Mouse (Mus musculus): Measurements from ENCODE around the gene Tut7. TPM values are rescaled to one million over a fixed set of nuclear protein-coding genes. Genes with fewer than 3 reads are reported as not detected.
"Not testable (repeated sequence)": the region's sequence is repeated elsewhere in the genome, so short reads cannot be mapped to it uniquely, and the experiment has no call there.

Gene Tut7
- polyA plus RNA-seq, 1 experiment from 2014 or later = 52.9 TPM

GRCm38 (mm10) chr13:59850373-59850772 lies 27.4 kb upstream of the Tut7 start:
- Histone ChIP-seq H3K36me3 (ENCODE audit: control insufficient read depth, insufficient read depth, low read length) (no peaks in the 10 kb centered on the region), H3K4me3 (replicated peaks; ENCODE audit: low read length) (no peak overlapping the region), H3K4me1 (ENCODE audit: control insufficient read depth, insufficient read depth, low read length) (0 out of 2 replicates have a peak, but pooled peaks cover 2% of the 10 kb centered on the region), H3K4me2 (ENCODE audit: low read depth, low read length) (no peak overlapping the region), H3K27ac (ENCODE audit: low read length) (no peak overlapping the region), H3K27me3 (ENCODE audit: control insufficient read depth, insufficient read depth, low read length) (no peaks in the 10 kb centered on the region), H3K9me3 (replicated peaks; ENCODE audit: control insufficient read depth, low read length) (no peaks in the 10 kb centered on the region), H3K9ac (ENCODE audit: low read length) (no peak overlapping the region)
- no peak for ATAC-seq (ENCODE audit: insufficient read depth, low FRiP score)
- WGBS = 47% methylated on average over 10 of the region's 10 CpGs

- WGBS = 91% methylated on average over 5 of the region's 5 CpGs
- ATAC-seq (ENCODE audit: insufficient read depth, low FRiP score) = no peak
Measured at GRCm38 (mm10) chr13:59844661-59845060, 21.7 kb upstream of the Tut7 start.

GRCm38 (mm10) chr13:59843976-59844375 lies 21.0 kb upstream of the Tut7 start:
- H3K9me3 ChIP-seq (replicated peaks; ENCODE audit: control insufficient read depth, low read length) = no peaks in the 10 kb centered on the region
- no peaks in the 10 kb centered on the region for H3K36me3 ChIP-seq (ENCODE audit: control insufficient read depth, insufficient read depth, low read length)
- no peak for ATAC-seq (ENCODE audit: insufficient read depth, low FRiP score)
- no peaks in the 10 kb centered on the region for H3K27me3 ChIP-seq (ENCODE audit: control insufficient read depth, insufficient read depth, low read length)
- no peak overlapping the region for H3K4me2 ChIP-seq (ENCODE audit: low read depth, low read length)
- H3K9ac ChIP-seq (ENCODE audit: low read length) = no peak overlapping the region
- H3K4me3 ChIP-seq (replicated peaks; ENCODE audit: low read length) = no peak overlapping the region
- H3K4me1 ChIP-seq (ENCODE audit: control insufficient read depth, insufficient read depth, low read length) = no peaks in the 10 kb centered on the region
- no peak overlapping the region for H3K27ac ChIP-seq (ENCODE audit: low read length)
- 90% methylated on average over 5 of the region's 5 CpGs for WGBS

More at GRCm38 (mm10) chr13:59844661-59845060, 21.7 kb upstream of the Tut7 start:
- Histone ChIP-seq H3K4me1 (ENCODE audit: control insufficient read depth, insufficient read depth, low read length) (no peaks in the 10 kb centered on the region), H3K4me3 (replicated peaks; ENCODE audit: low read length) (no peak overlapping the region), H3K9me3 (replicated peaks; ENCODE audit: control insufficient read depth, low read length) (no peaks in the 10 kb centered on the region), H3K36me3 (ENCODE audit: control insufficient read depth, insufficient read depth, low read length) (no peaks in the 10 kb centered on the region), H3K4me2 (ENCODE audit: low read depth, low read length) (no peak overlapping the region), H3K27ac (ENCODE audit: low read length) (no peak overlapping the region), H3K27me3 (ENCODE audit: control insufficient read depth, insufficient read depth, low read length) (no peaks in the 10 kb centered on the region), H3K9ac (ENCODE audit: low read length) (no peak overlapping the region)

- Histone ChIP-seq H3K4me2 (ENCODE audit: low read depth, low read length) (peak overlapping the region; percentile 30; the same call in 1 of the 2 replicates), H3K4me1 (ENCODE audit: control insufficient read depth, insufficient read depth, low read length) (no peaks in the 10 kb centered on the region), H3K36me3 (ENCODE audit: control insufficient read depth, insufficient read depth, low read length) (no peaks in the 10 kb centered on the region), H3K27me3 (ENCODE audit: control insufficient read depth, insufficient read depth, low read length) (no peaks in the 10 kb centered on the region), H3K4me3 (replicated peaks; ENCODE audit: low read length) (no peak overlapping the region), H3K9me3 (replicated peaks; ENCODE audit: control insufficient read depth, low read length) (no peaks in the 10 kb centered on the region), H3K9ac (ENCODE audit: low read length) (no peak overlapping the region), H3K27ac (ENCODE audit: low read length) (no peak overlapping the region)
- WGBS = 32% methylated on average over 16 of the region's 16 CpGs
- no peak; the same call in 1 of the 2 replicates for ATAC-seq (ENCODE audit: insufficient read depth, low FRiP score)
Measured at GRCm38 (mm10) chr13:59842226-59843210, 19.6 kb upstream of the Tut7 start.

GRCm38 (mm10) chr13:59841761-59842160 lies 18.8 kb upstream of the Tut7 start:
- H3K4me3 ChIP-seq (replicated peaks; ENCODE audit: low read length); ATAC-seq (ENCODE audit: insufficient read depth, low FRiP score); H3K36me3 ChIP-seq (ENCODE audit: control insufficient read depth, insufficient read depth, low read length); H3K27me3 ChIP-seq (ENCODE audit: control insufficient read depth, insufficient read depth, low read length); H3K4me2 ChIP-seq (ENCODE audit: low read depth, low read length); H3K4me1 ChIP-seq (ENCODE audit: control insufficient read depth, insufficient read depth, low read length); H3K9me3 ChIP-seq (replicated peaks; ENCODE audit: control insufficient read depth, low read length); H3K9ac ChIP-seq (ENCODE audit: low read length); H3K27ac ChIP-seq (ENCODE audit: low read length): not testable (repeated sequence)
- 90% methylated on average over 12 of the region's 14 CpGs for WGBS

GRCm38 (mm10) chr13:59840429-59841169 lies 17.7 kb upstream of the Tut7 start:
- Histone ChIP-seq H3K4me1 (ENCODE audit: control insufficient read depth, insufficient read depth, low read length) (peaks cover 8% of the 10 kb centered on the region; the same call in 1 of the 2 replicates), H3K27ac (ENCODE audit: low read length) (no peak overlapping the region), H3K4me3 (replicated peaks; ENCODE audit: low read length) (no peak overlapping the region), H3K4me2 (ENCODE audit: low read depth, low read length) (no peak overlapping the region), H3K36me3 (ENCODE audit: control insufficient read depth, insufficient read depth, low read length) (no peaks in the 10 kb centered on the region), H3K9ac (ENCODE audit: low read length) (no peak overlapping the region), H3K9me3 (replicated peaks; ENCODE audit: control insufficient read depth, low read length) (no peaks in the 10 kb centered on the region), H3K27me3 (ENCODE audit: control insufficient read depth, insufficient read depth, low read length) (no peaks in the 10 kb centered on the region)
- 0 out of 2 replicates have a peak, but pooled peaks have one; percentile 48 for ATAC-seq (ENCODE audit: insufficient read depth, low FRiP score)
- WGBS = 74% methylated on average over 11 of the region's 11 CpGs

DNA sequence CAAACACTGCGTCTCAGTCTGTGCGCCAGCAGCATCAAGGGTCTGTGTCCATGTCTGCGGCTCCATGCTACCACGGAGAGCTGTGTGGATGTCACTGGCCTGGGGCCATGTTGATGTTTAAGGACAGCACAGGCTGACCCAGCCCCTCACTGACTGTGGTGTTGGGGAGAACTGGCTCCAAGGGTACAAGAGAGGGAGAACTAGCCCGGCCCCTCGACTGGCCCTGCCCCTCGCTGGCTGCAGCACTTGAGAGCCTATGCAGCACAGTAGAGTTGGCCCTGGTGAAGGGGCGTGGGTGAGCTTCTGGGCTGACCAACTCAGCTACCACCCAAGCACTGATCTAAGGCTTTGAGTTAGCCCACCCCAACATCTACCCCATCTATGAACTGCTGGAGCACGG lies 16.4 kb upstream of the Tut7 start:
- Histone ChIP-seq H3K27ac (ENCODE audit: low read length) (no peak overlapping the region), H3K27me3 (ENCODE audit: control insufficient read depth, insufficient read depth, low read length) (no peaks in the 10 kb centered on the region), H3K4me2 (ENCODE audit: low read depth, low read length) (no peak overlapping the region), H3K4me1 (ENCODE audit: control insufficient read depth, insufficient read depth, low read length) (peaks cover 15% of the 10 kb centered on the region), H3K9me3 (replicated peaks; ENCODE audit: control insufficient read depth, low read length) (no peaks in the 10 kb centered on the region), H3K36me3 (ENCODE audit: control insufficient read depth, insufficient read depth, low read length) (no peaks in the 10 kb centered on the region), H3K9ac (ENCODE audit: low read length) (no peak overlapping the region), H3K4me3 (replicated peaks; ENCODE audit: low read length) (no peak overlapping the region)
- WGBS = 85% methylated on average over 9 of the region's 9 CpGs
- ATAC-seq (ENCODE audit: insufficient read depth, low FRiP score) = no peak

GRCm38 (mm10) chr13:59838464-59838863 lies 15.5 kb upstream of the Tut7 start:
- Histone ChIP-seq H3K9me3 (replicated peaks; ENCODE audit: control insufficient read depth, low read length) (no peaks in the 10 kb centered on the region), H3K4me2 (ENCODE audit: low read depth, low read length) (no peak overlapping the region), H3K27me3 (ENCODE audit: control insufficient read depth, insufficient read depth, low read length) (no peaks in the 10 kb centered on the region), H3K4me3 (replicated peaks; ENCODE audit: low read length) (no peak overlapping the region), H3K27ac (ENCODE audit: low read length) (no peak overlapping the region), H3K4me1 (ENCODE audit: control insufficient read depth, insufficient read depth, low read length) (peaks cover 15% of the 10 kb centered on the region), H3K9ac (ENCODE audit: low read length) (no peak overlapping the region), H3K36me3 (ENCODE audit: control insufficient read depth, insufficient read depth, low read length) (no peaks in the 10 kb centered on the region)
- no peak for ATAC-seq (ENCODE audit: insufficient read depth, low FRiP score)
- 86% methylated on average over 3 of the region's 3 CpGs for WGBS

DNA sequence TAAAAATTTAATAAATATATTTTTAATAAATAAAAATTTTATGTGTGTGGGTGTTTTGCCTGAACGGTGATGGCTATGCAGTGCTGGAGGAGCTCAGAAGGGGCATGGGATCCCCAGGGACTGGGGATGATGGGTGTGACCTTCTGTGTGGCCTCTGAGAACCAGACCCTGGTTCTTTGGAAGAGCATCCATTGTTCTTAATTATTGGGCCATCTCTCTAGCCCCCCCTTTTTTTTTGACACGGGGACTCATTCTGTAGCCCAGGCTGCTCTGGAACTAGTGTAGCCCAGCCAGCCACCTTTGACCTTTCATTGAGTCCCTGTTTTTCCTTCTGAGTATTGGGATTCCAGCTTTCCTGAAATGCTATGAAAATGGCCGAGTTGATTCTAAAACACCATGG lies 13.9 kb upstream of the Tut7 start:
- Histone ChIP-seq H3K27me3 (ENCODE audit: control insufficient read depth, insufficient read depth, low read length) (no peaks in the 10 kb centered on the region), H3K4me1 (ENCODE audit: control insufficient read depth, insufficient read depth, low read length) (peaks cover 15% of the 10 kb centered on the region), H3K36me3 (ENCODE audit: control insufficient read depth, insufficient read depth, low read length) (no peaks in the 10 kb centered on the region; the same call in 1 of the 2 replicates), H3K27ac (ENCODE audit: low read length) (no peak overlapping the region), H3K4me2 (ENCODE audit: low read depth, low read length) (no peak overlapping the region), H3K9ac (ENCODE audit: low read length) (no peak overlapping the region), H3K4me3 (replicated peaks; ENCODE audit: low read length) (no peak overlapping the region), H3K9me3 (replicated peaks; ENCODE audit: control insufficient read depth, low read length) (no peaks in the 10 kb centered on the region)
- 72% methylated on average over 3 of the region's 3 CpGs for WGBS
- ATAC-seq (ENCODE audit: insufficient read depth, low FRiP score) = no peak

All from stomach, embryonic 16.5 days (tissue).